Mouse (Mus musculus): ENCODE results near the gene Btn1a1. TPM values are rescaled to one million over a fixed set of nuclear protein-coding genes. Genes with fewer than 3 reads are reported as not detected.

Gene Btn1a1
- not detected in 2 replicates for polyA plus RNA-seq (2012; rRNA removed)

DNA sequence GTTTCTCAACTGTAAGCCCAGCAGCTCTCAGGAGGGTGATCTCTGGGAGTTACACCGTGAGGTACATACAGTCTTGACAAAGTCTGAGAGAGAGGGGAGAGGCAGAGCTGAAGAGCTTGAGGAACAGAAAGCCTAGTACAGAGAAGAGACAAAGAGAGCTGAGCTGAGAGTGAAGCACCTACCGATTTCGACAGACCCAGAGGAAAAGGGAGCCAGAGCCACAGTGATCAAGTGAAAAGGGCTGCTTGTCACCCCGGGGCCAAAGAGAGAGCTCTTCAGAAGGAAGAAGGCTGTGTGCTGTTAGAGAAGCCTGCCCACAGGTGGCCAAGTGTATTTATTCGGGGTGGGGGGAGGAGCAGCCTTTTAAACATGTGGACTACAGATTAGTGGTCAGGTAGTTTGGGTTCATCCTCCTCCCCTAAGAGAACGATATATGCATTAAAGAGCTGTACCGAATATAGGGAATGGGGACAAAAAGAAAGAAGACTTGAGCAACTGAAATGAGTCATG, at the start of gene Btn1a1:
Gene Btn1a1 (minus strand): TSS at position 302 of the 510 bp plus-strand sequence.
- DNase-seq (ENCODE audit: low spot score) = no peak

DNA sequence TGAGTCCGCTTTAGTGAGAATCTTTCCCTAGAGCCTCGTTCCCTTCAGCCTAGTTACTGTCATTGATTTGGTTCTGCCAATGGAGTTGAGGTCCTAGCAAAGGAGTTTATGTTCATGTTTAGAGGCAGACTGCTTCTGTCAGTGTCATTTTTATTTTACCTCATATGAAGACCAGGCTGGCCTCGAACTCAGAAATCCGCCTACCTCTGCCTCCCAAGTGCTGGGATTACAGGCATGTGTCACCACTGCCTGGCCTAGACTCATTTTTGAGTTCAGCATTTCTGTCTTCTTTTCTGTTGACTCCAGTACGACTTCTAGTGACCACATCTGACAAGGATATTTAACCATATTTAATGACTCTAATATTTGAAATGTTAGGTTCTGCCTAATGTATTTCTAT, 49.6 kb upstream of the Btn1a1 start:
- no peak for DNase-seq (ENCODE audit: low spot score)

DNA sequence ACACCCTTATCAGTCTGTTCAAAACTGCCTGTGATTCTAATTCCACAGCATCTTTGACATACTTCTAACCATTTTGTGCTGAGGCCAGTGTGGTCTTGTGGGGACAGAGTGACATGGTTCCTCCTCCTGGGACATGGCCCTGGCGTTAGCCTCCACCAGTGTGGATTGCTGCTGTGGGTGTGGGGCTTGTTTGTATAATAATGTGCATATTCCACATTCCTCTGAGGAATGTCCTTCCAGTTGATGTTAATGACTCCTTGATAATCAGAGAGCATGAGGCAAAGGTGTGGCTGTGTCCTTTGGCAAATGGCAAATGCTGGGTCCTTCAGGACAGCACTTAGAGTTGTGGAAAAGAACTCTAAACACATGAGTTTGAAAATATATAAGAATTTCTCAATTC, 47.8 kb upstream of the Btn1a1 start:
- DNase-seq (ENCODE audit: low spot score) = no peak

DNA sequence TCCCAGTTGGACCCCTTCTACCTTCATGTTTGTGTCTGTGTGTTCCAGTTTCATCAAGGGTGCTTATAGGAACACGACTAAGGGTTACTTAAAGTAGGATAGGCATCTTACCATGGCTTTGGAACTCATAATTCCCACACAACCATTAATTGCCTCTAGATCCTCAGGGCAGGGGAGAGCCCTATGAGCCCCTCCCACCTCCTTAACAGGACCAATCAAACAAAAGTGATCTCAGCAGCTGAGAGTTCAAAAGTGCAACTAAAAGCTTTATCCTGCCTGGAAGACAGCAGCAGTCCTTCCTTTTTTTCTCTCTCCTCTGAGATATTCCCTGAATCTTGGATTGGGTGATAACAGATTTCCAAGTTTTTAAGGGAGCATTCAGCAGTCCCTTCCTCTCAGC, 44.4 kb upstream of the Btn1a1 start:
- no peak for DNase-seq (ENCODE audit: low spot score)

DNA sequence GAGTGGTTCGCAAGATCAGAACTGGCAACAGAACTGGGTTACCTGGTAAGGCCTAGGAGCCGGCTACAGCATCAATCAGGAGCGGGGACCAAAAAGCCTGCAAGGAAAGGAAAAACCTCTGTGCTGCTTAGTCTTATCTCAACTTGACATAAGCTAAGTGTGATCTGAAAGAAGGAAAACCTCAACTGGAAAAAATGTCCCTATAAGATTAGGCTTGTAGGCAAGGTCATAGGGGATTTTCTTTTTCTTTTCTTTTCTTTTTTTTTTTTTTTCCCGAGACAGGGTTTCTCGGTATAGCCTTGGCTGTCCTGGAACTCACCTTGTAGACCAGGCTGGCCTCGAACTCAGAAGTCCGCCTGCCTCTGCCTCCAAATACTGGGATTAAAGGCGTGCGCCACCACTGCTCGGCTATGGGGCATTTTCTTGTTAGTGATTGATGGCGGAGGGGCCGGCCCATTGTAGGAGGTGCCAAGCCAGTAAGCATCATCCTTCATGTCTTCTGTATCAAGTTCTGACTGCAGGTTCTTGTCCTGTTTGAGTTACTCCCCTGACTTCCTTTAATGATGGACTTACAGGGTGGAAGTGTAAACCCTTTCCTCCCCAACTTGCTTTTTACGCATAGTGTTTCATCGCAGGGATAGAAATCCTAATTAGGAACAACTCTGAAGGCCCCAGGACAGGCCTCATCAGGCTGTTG, 41.3 kb upstream of the Btn1a1 start:
- no peak for DNase-seq (ENCODE audit: low spot score)

DNA sequence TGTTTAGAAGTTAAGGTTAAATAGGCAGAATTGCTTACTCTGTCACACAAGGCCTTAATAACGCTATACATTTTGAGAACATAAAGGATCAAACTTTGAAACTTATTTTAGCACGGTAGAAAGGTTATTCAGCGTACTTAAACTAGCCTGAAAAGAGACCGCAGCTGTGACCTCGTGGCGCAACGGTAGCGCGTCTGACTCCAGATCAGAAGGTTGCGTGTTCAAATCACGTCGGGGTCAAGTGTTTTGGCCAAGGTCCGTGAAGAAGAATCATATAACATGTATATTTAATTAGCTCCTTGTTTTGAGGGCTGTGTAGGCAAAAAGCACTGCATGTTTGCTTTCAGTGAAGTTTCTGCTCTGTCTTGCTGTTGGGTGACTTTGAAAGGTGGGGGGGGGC, 40.6 kb upstream of the Btn1a1 start:
- DNase-seq (ENCODE audit: low spot score) = no peak

DNA sequence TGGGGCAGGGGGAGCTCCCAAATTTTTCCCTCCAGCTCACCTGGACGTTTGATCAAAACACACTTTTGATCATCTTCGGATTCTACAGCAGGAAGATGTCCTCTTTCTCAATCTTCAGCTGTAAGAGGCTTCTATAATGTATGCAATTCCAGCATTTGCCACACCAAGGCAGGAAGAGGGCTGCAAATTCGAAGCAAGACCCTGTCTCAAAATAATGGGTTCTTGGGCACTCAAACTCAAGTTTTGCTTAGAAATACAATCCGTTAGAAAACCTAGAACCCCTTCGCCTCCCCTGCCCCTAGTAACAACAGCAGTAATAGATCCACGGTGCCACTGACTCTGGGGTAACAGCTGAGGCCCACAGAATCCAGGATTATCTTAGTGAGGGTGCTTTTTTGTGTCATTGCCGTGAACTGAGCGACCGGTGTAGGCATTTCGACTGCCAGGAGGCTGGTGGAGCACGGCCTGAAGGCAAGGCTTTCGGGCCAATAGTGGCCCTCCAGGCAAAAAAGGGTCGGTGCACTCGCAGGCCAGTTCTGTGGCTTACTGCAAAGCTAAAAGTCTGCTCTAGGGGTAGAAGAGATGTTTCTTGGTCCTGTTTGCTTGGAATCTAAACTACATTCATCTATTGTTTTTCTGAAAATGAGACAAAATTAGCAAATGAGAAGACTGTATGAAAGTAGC, 40.1 kb upstream of the Btn1a1 start:
- no peak for DNase-seq (ENCODE audit: low spot score)

DNA sequence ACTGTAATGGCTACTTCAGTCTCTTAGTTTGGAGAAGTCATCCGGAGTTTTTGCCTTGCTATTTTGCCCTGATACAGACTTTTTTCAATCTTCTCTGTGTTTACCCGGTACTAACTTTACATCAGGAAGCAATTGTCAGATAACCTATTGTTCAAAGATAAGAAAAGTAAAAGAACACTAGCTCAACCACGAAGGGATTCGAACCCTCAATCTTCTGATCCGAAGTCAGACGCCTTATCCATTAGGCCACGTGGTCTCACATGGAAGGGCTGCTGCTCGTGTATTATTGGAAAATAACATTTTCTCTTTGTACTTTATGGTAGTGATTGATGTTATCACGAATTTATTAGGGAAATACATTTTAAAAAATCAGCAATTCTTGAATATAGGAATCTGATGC, 38.1 kb upstream of the Btn1a1 start:
- no peak for DNase-seq (ENCODE audit: low spot score)

DNA sequence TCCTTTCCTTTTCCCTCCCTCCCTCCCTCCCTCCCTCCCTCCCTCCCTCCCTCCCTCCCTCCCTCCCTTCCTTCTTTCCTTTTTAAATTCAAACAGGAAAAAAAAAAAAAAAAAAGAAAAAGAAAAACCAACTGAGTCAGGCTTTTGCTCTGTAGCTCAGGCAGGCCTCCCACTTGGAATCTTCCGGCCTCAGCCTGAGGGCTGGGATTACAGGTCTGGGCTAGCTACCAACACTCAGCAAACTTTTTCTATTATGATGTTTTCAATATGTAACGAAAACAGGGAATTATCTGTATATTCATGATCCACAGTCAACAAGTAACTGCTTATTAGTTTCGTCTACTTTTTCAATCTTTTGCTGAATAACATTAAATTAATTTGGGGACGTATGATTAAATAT, 37.2 kb upstream of the Btn1a1 start:
- no peak for DNase-seq (ENCODE audit: low spot score)

DNA sequence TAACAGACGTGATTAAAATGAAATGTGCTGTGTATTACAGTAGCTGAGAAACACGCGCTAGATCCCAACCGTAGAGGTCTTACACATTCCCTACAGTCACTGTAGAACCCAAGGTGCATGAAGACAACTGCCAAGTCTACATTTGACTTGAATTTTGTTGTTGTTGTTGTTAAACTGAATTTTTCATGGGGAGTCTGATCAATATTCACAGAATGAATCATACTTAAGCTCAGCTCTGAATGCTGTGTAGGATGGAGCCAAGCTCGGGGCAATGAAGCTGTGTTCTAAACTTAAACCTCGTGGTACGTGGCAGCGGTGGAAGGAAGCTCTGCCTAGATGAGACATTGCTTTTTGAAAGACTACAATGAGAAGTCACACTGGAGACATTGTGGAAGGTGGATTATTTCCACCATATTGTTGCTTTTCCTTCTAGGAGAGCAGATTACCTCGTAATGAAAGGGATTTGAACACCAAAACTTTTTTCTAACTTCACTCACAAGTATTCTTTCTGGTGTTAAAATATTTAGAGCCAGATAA, 36.4 kb upstream of the Btn1a1 start:
- no peak for DNase-seq (ENCODE audit: low spot score)

DNA sequence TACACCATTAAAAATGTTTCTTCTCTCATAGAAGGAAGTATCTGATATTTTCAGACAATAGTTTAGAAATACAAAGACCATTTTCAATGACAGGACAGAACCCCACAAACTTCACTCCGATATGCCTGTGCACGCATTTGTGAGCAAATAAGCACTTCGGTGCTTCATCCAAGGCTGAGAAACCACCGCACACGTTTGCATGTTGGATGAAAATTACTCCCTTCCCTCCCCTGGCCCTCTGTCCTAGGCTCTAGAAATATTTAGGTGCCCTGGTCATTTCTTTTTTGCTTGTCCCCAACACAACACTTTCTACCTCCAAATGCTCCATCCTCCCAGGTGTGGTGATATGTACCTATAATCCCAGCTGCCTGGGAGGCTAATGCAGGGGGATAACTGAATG, 35.8 kb upstream of the Btn1a1 start:
- no peak for DNase-seq (ENCODE audit: low spot score)

DNA sequence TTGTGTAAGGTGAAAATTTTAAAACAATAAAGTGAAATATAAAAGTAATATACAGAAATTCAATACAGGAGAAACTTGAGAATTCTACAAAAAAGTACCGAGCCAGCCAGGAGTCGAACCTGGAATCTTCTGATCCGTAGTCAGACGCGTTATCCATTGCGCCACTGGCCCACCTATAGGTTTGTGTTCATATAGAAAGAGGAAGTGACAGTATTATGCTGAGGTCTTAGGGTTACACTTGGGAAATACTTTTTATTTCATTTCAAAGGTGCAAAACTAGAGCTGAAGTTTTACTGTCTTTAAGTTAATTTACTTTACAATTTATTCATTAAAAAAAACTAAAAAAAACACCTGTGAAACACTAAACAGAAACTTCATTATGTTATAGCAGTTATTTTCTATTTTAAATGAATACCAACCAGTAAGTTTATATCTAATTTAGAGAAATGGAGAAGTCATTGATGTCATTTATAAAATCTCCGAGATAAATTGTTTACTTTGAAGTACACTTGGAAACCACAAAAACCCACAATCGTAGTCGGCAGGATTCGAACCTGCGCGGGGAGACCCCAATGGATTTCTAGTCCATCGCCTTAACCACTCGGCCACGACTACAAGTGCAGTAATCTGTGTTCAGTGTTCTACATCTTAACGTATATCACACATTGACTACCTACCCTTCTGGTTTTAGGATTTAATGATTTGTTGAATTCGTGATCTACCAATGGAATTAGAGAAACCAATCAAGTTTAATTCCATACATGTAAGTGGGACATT, 34.9 kb upstream of the Btn1a1 start:
- DNase-seq (ENCODE audit: low spot score) = no peak

DNA sequence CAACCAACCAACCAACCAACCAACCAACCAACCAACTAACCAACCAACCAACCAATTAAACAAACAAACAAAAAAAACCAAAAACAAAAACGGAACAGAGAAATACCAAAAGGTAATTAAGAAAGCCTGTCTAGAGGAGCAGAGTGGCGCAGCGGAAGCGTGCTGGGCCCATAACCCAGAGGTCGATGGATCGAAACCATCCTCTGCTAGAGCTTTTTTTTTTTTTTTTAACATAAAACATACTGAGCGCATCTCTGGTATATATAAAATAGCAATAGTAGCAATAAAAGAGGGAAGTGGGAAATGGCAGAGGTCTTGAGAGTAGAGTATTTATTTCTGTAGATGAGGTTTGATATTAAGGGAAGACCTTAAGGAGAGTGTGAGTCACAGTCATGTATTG, 34.2 kb upstream of the Btn1a1 start:
- DNase-seq (ENCODE audit: low spot score) = no peak

DNA sequence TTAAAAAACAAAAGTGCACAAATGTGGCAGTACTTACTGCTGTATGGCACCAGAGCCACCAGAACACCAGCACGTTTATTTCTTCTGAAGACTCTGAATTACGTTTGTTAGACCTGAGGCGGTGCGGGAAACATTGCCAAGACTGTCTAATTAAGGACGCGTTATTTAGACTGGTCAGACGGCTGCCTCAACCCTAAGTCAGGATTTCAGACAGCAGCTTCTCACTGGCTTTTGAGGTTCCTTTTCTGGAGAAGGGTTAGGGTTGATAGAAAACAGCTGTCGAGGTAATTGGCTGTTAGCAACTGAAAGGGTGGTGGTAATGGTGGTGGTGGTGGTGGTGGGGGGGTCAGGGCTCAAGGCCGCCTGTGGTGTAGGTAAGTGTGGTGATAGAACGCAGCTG, 33.0 kb upstream of the Btn1a1 start:
- DNase-seq (ENCODE audit: low spot score) = no peak

DNA sequence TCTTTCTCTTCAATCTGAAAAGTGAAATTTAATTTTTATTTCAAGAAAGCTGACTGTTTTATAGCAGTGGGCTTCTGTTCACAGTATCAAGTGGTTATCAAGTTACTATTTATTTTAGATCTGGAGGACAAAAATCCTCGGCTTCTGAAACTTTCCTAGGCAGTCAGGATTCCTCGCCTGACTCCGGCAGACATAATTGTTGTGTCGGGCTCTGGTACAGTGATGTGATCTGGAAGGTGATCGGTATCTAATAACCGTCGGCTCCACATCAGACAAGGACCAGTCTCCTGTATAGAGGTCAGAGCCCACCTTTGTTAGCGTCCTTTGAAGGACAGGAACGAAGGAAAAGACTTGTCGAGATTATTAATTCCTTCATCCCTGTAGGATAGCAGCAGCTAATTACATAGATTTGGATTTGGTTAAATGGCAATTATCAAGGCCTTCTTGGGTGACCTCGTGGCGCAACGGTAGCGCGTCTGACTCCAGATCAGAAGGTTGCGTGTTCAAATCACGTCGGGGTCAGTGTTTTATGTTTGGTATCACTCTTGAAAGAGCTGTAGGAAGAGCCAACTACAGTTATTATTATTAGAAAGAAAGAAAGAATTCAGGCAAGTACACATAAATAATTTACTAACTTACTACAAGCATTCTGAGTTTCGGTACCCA, 32.1 kb upstream of the Btn1a1 start:
- DNase-seq (ENCODE audit: low spot score) = no peak

DNA sequence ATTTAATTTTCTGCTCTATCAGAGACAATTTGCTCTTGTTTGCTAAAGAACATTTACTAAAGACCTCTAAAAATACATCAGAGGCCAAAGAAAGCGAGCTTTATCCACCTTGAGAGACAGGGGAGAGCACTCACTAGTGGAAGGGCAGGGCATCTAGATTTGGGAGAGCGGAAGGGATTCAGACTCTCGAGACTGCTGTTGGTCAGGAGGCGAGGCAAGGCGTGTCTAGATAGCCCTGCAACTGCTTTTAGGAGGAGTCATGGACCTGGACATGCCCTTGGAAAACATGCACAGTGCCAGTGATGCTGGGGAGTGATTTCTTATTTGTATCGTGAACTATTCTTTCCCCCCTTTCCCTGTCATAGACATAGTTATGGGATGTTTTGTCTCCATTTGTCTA, 29.8 kb upstream of the Btn1a1 start:
- DNase-seq (ENCODE audit: low spot score) = no peak

DNA sequence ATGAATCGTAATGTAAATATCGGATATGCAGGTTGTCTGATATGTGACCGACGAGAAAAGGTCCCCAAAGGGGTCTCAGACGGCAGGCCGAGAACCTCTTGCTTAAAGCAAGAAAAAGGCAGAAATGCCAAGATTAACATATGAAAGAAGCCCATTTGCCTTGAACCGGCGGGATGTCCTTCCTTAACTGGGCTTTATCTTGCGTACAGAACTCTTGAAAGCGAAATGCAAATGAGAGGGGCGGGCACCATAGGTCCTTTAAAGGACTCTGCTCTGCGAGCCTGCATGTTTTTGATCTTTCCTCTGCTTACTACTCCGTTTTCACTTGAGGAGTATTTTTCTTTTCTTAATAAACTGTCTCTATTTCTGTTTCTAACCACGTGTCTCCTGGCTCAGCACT, 26.3 kb upstream of the Btn1a1 start:
- no peak for DNase-seq (ENCODE audit: low spot score)

DNA sequence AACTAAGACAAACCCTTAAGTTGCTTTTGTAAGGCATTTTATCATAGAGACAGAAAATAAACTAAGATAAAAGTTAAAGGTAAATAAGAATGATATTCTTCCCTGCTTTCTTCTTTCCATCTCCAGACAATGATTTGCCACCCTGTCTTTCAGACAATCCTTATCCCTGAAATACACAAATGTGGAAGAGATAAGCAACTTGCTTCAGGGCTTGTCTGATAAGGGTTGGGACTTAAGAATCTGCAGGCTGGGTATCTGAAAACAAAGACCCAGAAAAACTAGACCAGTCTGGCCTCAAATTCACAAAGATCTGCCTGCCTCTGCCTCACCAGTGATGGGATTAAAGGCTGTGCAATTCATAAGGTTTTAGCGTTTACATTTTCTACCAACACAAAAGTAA, 25.6 kb upstream of the Btn1a1 start:
- no peak for DNase-seq (ENCODE audit: low spot score)

DNA sequence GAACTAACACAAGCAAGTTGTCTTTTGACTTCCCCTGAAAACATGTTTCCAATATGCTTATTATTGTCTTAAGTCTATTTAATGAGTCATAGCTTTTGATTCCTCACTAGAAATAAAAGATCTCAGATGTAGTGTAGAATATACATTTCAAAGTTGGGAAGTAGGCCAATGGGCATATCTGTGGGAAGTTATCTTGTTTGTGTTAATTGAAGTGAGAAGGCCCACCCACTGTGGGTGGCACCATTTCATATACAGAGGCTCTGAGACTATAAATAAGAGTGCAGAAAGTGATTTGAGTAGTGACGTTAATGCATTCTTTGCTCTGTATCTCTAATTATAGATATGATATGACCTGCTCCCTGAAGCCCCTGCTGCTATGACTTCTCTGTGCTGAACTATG, 25.2 kb upstream of the Btn1a1 start:
- DNase-seq (ENCODE audit: low spot score) = no peak

DNA sequence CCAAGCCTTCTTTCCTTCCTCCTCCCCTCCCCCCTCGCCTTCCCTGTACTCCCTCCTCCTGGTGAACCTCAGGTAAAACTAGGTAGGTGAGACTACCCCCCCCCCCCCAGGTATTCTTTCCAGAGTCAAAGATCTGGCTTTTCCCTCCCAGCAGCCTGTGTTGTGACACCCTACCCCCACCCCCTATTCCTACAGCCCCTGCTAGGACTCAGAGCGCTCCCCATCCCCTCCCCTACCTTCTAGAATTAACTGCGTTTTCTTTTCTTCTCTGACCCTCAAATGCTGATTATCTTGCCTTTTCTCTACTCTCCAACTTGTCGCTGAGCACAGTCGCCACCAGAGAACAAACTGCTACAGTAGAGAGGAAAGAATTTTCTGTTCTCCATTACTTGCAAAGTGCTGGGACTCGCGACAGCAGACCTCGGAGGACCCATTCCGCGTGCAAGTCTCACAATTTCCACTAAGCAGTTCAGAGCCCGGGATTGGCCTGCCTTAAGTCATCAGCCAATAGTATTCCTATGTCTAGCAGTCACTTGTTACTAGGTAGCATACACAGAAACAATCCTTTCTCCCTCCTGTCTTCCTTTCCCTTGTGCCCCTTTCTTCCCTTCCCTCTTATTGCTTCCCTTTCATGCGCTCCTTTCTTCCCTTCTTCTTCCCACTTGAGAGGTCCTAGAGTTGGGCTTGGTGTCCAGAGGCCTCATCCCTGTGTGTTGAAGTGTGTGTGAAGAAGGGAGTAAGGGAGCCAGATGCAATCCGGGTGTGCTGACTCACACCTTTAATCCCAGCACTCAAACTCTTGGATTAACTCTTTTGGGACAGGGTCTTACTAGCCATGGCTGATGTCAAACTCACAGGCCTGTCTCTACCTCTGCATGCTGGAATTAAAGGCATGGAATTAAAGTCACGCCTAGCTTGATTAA, 23.0 kb upstream of the Btn1a1 start, which contains the start of gene Btn2a2:
Gene Btn2a2 (minus strand): TSS at position 458 of the 923 bp plus-strand sequence.
- no peak for DNase-seq (ENCODE audit: low spot score)

DNA sequence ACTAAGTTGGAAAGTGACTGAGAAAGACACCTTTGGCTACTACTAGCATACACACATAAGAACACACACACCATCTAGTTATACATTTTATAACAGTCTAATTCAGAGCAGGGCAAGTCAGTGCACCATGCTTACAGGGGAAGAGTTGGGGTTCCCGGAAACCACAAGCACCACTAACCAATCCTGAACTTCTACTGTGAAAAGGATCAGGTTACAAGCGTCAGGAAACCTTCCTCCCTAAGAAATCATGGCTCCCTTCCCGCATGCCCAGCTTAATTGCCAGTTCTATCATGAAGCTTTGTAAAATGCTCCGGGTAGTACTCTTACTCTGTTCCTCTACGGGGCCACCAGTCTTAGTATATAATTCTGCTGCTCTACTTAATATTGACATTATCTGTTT, 19.6 kb upstream of the Btn1a1 start:
- DNase-seq (ENCODE audit: low spot score) = no peak

All from urinary bladder, adult 2 months (tissue).